Mouse (Mus musculus) midbrain, embryonic 15.5 days (tissue): Measurements from ENCODE around the gene Tspoap1. TPM values are rescaled to one million over a fixed set of nuclear protein-coding genes. Genes with fewer than 3 reads are reported as not detected.

Experiments
- ATAC-seq: fragments of 200-750 bp; cut with Nextera tagmentation; replicated peaks from 2 replicates; pipeline ENCODE4 v1.8.0; 2017; ENCODE audit warnings: moderate TSS enrichment
- H3K27ac ChIP-seq: fragments of 300-500 bp; sonication (generic); 2 replicates; pipeline ENCODE4 v1.5.1; 2015; ENCODE audit warnings: mild to moderate bottlenecking, inconsistent platforms
- H3K27me3 ChIP-seq: fragments of 300-500 bp; sonication (generic); replicated peaks from 2 replicates; pipeline ENCODE4 v1.6.1; 2015; ENCODE audit warnings: inconsistent platforms
- H3K36me3 ChIP-seq: fragments of 300-500 bp; sonication (generic); replicated peaks from 2 replicates; pipeline ENCODE4 v1.6.1; 2015; ENCODE audit warnings: inconsistent platforms
- H3K4me1 ChIP-seq: fragments of 300-500 bp; sonication (generic); 2 replicates; pipeline ENCODE4 v1.6.1; 2015; ENCODE audit warnings: inconsistent platforms
- H3K4me2 ChIP-seq: fragments of 300-500 bp; sonication (generic); 2 replicates; pipeline ENCODE4 v1.6.1; 2015; ENCODE audit warnings: inconsistent platforms, mild to moderate bottlenecking, moderate library complexity
- H3K4me3 ChIP-seq: fragments of 300-500 bp; sonication (generic); 2 replicates; pipeline ENCODE4 v1.5.1; 2015; ENCODE audit warnings: mild to moderate bottlenecking, inconsistent platforms
- H3K9ac ChIP-seq: fragments of 300-500 bp; sonication (generic); 2 replicates; pipeline ENCODE4 v1.6.1; 2015; ENCODE audit warnings: mild to moderate bottlenecking, inconsistent platforms
- H3K9me3 ChIP-seq: fragments of 300-500 bp; sonication (generic); 2 replicates; pipeline ENCODE4 v1.6.1; 2016; ENCODE audit warnings: inconsistent platforms
- WGBS: fragments of 180-500 bp; shearing (Covaris S2); methylation state at CpG from one replicate; pipeline ENCODE4 v1.1.7; 2015; ENCODE audit warnings: mixed read lengths; 5-methylcytosine and 5-hydroxymethylcytosine counted together
- microRNA counts: library from miRNA; unstranded; fragments of <30 nt; microRNA quantifications from one replicate; lab custom pipeline; 2016
- microRNA-seq: library from miRNA; unstranded; fragments of <30 nt; microRNA quantifications from one replicate; pipeline ENCODE4, GENCODE M21; 2016
- polyA plus RNA-seq: library from polyadenylated mRNA; unstranded; fragments of >200 nt; fragmentation: Nextera tagmentation; extraction: Ambion mirVana; gene quantifications from 2 replicates; pipeline ENCODE4 v1.2.1, GENCODE M21; 2015

Tspoap1 gene
- polyA plus RNA-seq, 1 experiment from 2014 or later = 72.5 TPM

- Histone ChIP-seq H3K4me2 (no peak overlapping the region), H3K27ac (no peak overlapping the region), H3K9ac (no peak overlapping the region), H3K4me3 (no peak overlapping the region), H3K9me3 (no peaks in the 10 kb centered on the region), H3K4me1 (no peaks in the 10 kb centered on the region), H3K36me3 (no peaks in the 10 kb centered on the region), H3K27me3 (no peaks in the 10 kb centered on the region)
- WGBS = 76% methylated on average over 1 of the region's 1 CpGs
- no peak for ATAC-seq
Measured at GRCm38 (mm10) chr11:87805448-87805847, 45.1 kb downstream of the Tspoap1 start.

GRCm38 (mm10) chr11:87807433-87807832 is 47.1 kb downstream of the Tspoap1 start:
- H3K27me3 ChIP-seq = no peaks in the 10 kb centered on the region
- no peaks in the 10 kb centered on the region for H3K9me3 ChIP-seq
- ATAC-seq = no peak
- H3K4me2 ChIP-seq = no peak overlapping the region
- 90% methylated on average over 6 of the region's 6 CpGs for WGBS
- H3K4me3 ChIP-seq = no peak overlapping the region
- H3K36me3 ChIP-seq = no peaks in the 10 kb centered on the region
- no peak overlapping the region for H3K27ac ChIP-seq
- H3K4me1 ChIP-seq = peaks cover 4% of the 10 kb centered on the region; the same call in 1 of the 2 replicates
- H3K9ac ChIP-seq = no peak overlapping the region

DNA sequence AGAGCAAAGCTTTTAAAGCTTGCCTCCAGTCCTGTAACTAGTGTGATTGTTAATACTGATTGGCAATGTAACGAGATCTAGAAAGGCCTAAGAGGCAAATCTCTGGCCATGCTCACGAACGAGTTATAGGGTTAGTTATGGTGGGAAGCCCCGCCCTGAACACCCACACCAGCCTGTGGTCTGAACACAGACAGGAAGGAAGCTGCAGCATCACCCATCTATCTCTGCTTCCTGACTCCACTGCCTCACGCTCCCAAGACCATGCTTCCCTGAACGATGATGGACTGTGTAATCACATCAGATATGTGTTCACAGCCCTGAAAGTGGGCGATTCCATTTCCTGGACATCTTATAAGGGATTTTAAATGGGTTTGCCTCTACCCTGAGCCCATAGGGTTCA is 47.9 kb downstream of the Tspoap1 start:
- 91% methylated on average over 7 of the region's 7 CpGs for WGBS
- Histone ChIP-seq H3K4me1 (peaks cover 4% of the 10 kb centered on the region; the same call in 1 of the 2 replicates), H3K9me3 (no peaks in the 10 kb centered on the region), H3K4me2 (no peak overlapping the region), H3K27ac (no peak overlapping the region), H3K27me3 (no peaks in the 10 kb centered on the region), H3K36me3 (no peaks in the 10 kb centered on the region), H3K9ac (no peak overlapping the region), H3K4me3 (no peak overlapping the region)
- ATAC-seq = no peak

- no peaks in the 10 kb centered on the region for H3K27me3 ChIP-seq
- H3K27ac ChIP-seq = peak overlapping the region; percentile 34; the same call in 1 of the 2 replicates
- H3K36me3 ChIP-seq = no peaks in the 10 kb centered on the region
- no peak overlapping the region for H3K9ac ChIP-seq
- no peak overlapping the region for H3K4me3 ChIP-seq
- H3K9me3 ChIP-seq = no peaks in the 10 kb centered on the region
- H3K4me1 ChIP-seq = peaks cover 7% of the 10 kb centered on the region
- no peak overlapping the region for H3K4me2 ChIP-seq
- ATAC-seq = no peak
- 37% methylated on average over 4 of the region's 4 CpGs for WGBS
Measured at GRCm38 (mm10) chr11:87811396-87811795, 51.1 kb downstream of the Tspoap1 start.

DNA sequence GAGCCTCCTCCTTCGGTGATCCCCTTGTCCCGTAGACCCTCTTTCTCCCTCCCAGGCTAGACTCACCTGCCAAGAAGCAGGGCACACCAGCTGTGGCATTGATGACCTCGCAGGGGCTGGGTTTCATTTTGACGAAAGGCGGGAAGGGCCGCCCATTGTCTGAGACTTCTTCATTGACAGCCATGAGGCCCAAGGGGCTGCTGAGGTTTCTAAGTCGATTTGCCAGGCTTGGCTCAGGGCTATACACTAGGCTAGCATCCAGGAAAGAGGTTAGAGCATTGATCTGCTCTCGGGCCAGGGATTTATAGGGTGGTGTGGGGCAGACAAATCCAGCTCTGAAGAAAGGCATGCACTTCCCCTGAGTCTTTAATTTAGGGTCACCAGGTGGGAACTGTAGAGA is 54.5 kb downstream of the Tspoap1 start:
- no peaks in the 10 kb centered on the region for H3K9me3 ChIP-seq
- H3K4me2 ChIP-seq = no peak overlapping the region
- H3K27me3 ChIP-seq = no peaks in the 10 kb centered on the region
- H3K4me3 ChIP-seq = no peak overlapping the region
- H3K9ac ChIP-seq = no peak overlapping the region
- H3K36me3 ChIP-seq = no peaks in the 10 kb centered on the region
- H3K4me1 ChIP-seq = peaks cover 15% of the 10 kb centered on the region
- WGBS = 60% methylated on average over 8 of the region's 8 CpGs
- no peak for ATAC-seq
- no peak overlapping the region for H3K27ac ChIP-seq

DNA sequence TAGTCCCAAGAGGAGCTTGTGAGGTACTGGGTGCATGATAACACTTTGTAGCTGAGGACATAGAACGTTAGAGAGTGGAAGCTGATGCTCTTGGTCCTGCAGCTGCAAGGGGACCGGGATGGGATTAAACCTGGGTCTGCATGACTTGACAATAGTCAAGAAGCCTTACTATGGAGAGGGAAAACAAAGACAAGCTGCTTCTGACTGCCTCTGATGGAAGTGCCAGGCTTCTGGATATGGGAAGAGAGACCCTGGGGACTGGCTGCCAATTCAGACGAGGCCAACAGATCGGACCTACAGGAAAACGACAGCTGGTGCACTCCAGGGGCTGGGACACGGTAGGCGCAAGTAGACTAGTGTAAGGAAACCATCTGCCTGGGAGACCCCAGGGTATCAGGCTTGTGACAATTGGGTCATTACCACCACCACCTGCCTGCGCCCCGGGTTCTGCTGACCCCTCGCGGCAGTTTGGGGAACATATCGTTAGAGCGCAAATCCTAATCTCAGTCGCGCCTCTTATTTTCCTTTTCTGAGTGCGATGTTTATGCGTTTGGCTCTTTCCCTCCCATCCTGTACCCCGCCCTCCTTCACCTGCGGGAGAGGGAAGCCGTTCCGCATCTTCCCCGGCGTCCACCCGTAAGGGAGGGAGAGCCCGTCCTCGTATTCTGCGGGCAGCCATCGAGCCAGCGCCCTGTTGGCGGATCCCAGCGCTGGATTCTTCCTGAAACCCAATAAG is 56.5 kb downstream of the Tspoap1 start:
- no peaks in the 10 kb centered on the region for H3K9me3 ChIP-seq
- H3K4me3 ChIP-seq = peak overlapping the region; percentile 37
- no peaks in the 10 kb centered on the region for H3K36me3 ChIP-seq
- 1% methylated on average over 31 of the region's 31 CpGs for WGBS
- H3K27me3 ChIP-seq = no peaks in the 10 kb centered on the region
- peak overlapping the region; percentile 50; the same call in 1 of the 2 replicates for H3K27ac ChIP-seq
- H3K4me1 ChIP-seq = peaks cover 11% of the 10 kb centered on the region
- peak overlapping the region; percentile 52 for H3K9ac ChIP-seq
- H3K4me2 ChIP-seq = peak overlapping the region; percentile 62
- peak; percentile 75 for ATAC-seq

GRCm38 (mm10) chr11:87817443-87817773 is 57.1 kb downstream of the Tspoap1 start:
- peaks cover 11% of the 10 kb centered on the region for H3K4me1 ChIP-seq
- H3K9ac ChIP-seq = peak overlapping the region; percentile 52; the same call in 1 of the 2 replicates
- H3K9me3 ChIP-seq = no peaks in the 10 kb centered on the region
- peak overlapping the region; percentile 62 for H3K4me2 ChIP-seq
- no peaks in the 10 kb centered on the region for H3K36me3 ChIP-seq
- peak; percentile 60; the same call in 1 of the 2 replicates for ATAC-seq
- peak overlapping the region; percentile 37 for H3K4me3 ChIP-seq
- H3K27ac ChIP-seq = no peak overlapping the region
- 34% methylated on average over 4 of the region's 4 CpGs for WGBS
- H3K27me3 ChIP-seq = no peaks in the 10 kb centered on the region

GRCm38 (mm10) chr11:87821502-87821901 is 61.2 kb downstream of the Tspoap1 start:
- 42% methylated on average over 5 of the region's 5 CpGs for WGBS
- H3K4me1 ChIP-seq = peaks cover 7% of the 10 kb centered on the region
- no peak overlapping the region for H3K4me2 ChIP-seq
- no peak overlapping the region for H3K27ac ChIP-seq
- H3K27me3 ChIP-seq = no peaks in the 10 kb centered on the region
- no peaks in the 10 kb centered on the region for H3K36me3 ChIP-seq
- ATAC-seq = no peak
- no peak overlapping the region for H3K4me3 ChIP-seq
- H3K9ac ChIP-seq = no peak overlapping the region
- no peaks in the 10 kb centered on the region for H3K9me3 ChIP-seq

GRCm38 (mm10) chr11:87828239-87828900 is 68.0 kb downstream of the Tspoap1 start, which contains the start of gene Lpo:
TSS of gene Lpo (minus strand) at chr11:87828289.
- Histone ChIP-seq H3K4me1 (peaks cover 10% of the 10 kb centered on the region), H3K36me3 (no peaks in the 10 kb centered on the region), H3K27me3 (no peaks in the 10 kb centered on the region), H3K4me2 (no peak within 1 kb of the TSS), H3K9ac (no peak within 1 kb of the TSS), H3K4me3 (no peak within 1 kb of the TSS), H3K9me3 (no peaks in the 10 kb centered on the region), H3K27ac (no peak within 1 kb of the TSS)
- WGBS = 15% methylated on average over 10 of the region's 10 CpGs
- no peak for ATAC-seq

MicroRNAs encoded within 50 kb of the gene (microRNA counts, 519-probe panel; counts per million panel counts)
- microRNA mmu-miR-142-3p (lab: Ali Mortazavi, UCI) = 2,958 counts per million, percentile 66 among the panel's probes with 10 or more counts
- microRNA mmu-miR-142-5p (lab: Ali Mortazavi, UCI) = 3,625 counts per million, percentile 82 among the panel's probes with 10 or more counts

Small RNAs within 50 kb of the gene (microRNA-seq; reads per million reads assigned to microRNA genes)
- gene Mir142 (not detected), gene Mir142b (not detected)

Other genes starting within 250 kb of the Tspoap1 start
- gene Gm11492, start 193.9 kb upstream of the Tspoap1 start, polyA plus RNA-seq = not detected in 2 replicates
- 28.2 and 28.4 TPM in 2 replicates for gene Sept4, start 191.6 kb upstream of the Tspoap1 start, polyA plus RNA-seq
- gene Mtmr4, start 168.4 kb upstream of the Tspoap1 start, polyA plus RNA-seq = 57.2 and 59.8 TPM in 2 replicates
- 0.37 and 0.61 TPM in 2 replicates for gene Hsf5, start 143.4 kb upstream of the Tspoap1 start, polyA plus RNA-seq
- gene Rnf43, start 97.8 kb upstream of the Tspoap1 start, polyA plus RNA-seq = 0.83 and 1.2 TPM in 2 replicates
- gene Supt4a, start 23.0 kb upstream of the Tspoap1 start, polyA plus RNA-seq = 136 and 137 TPM in 2 replicates
- gene Mpo, start 33.0 kb downstream of the Tspoap1 start, polyA plus RNA-seq = 0.12 and 1.2 TPM in 2 replicates
- 1.5 and 1.8 TPM in 2 replicates for gene Lpo, start 67.7 kb downstream of the Tspoap1 start, polyA plus RNA-seq
- 12.1 and 12.8 TPM in 2 replicates for gene Mks1, start 92.7 kb downstream of the Tspoap1 start, polyA plus RNA-seq
- 0.36 TPM in 2 replicates for gene Epx, start 115.0 kb downstream of the Tspoap1 start, polyA plus RNA-seq
- not detected in 2 replicates for gene Olfr462, start 131.7 kb downstream of the Tspoap1 start, polyA plus RNA-seq
- not detected in 2 replicates for gene Olfr463, start 136.8 kb downstream of the Tspoap1 start, polyA plus RNA-seq
- gene Olfr464, start 160.4 kb downstream of the Tspoap1 start, polyA plus RNA-seq = 0.14 and 0.25 TPM in 2 replicates
- gene Dynll2, start 227.0 kb downstream of the Tspoap1 start, polyA plus RNA-seq = 65.3 and 65.8 TPM in 2 replicates